Mouse (Mus musculus) limb, embryonic 14.5 days (tissue): ENCODE data around the gene Bap1. TPM values are rescaled to one million over a fixed set of nuclear protein-coding genes. Genes with fewer than 3 reads are reported as not detected.

Source experiments
- ATAC-seq: fragments of 200-750 bp; cut with Nextera tagmentation; 2 replicates; pipeline ENCODE4 v1.8.0; 2017; ENCODE audit warnings: low read depth, moderate number of reproducible peaks, moderate TSS enrichment; ENCODE audit not compliant: low FRiP score
- DNase-seq: peaks from one replicate; pipeline ENCODE4 v3.0.0-alpha.2; 2015; ENCODE audit warnings: low spot score
- H3K27ac ChIP-seq: fragments of 300-500 bp; sonication (generic); replicated peaks from 2 replicates; pipeline ENCODE4 v1.5.1; 2014; ENCODE audit warnings: low read depth, mild to moderate bottlenecking, low read length, moderate library complexity, mixed read lengths
- H3K27me3 ChIP-seq: fragments of 300-500 bp; sonication (generic); 2 replicates; pipeline ENCODE4 v1.6.1; 2014; ENCODE audit warnings: low read length, mixed read lengths; ENCODE audit not compliant: control insufficient read depth, insufficient read depth
- H3K36me3 ChIP-seq: fragments of 300-500 bp; sonication (generic); 2 replicates; pipeline ENCODE4 v1.6.1; 2014; ENCODE audit warnings: mild to moderate bottlenecking, low read length, moderate library complexity, mixed read lengths; ENCODE audit not compliant: control insufficient read depth, insufficient read depth
- H3K4me1 ChIP-seq: fragments of 300-500 bp; sonication (generic); 2 replicates; pipeline ENCODE4 v1.6.1; 2014; ENCODE audit warnings: antibody characterized with exemption, low read length, mixed read lengths; ENCODE audit not compliant: control insufficient read depth, insufficient read depth
- H3K4me2 ChIP-seq: fragments of 300-500 bp; sonication (generic); replicated peaks from 2 replicates; pipeline ENCODE4 v1.6.1; 2014; ENCODE audit warnings: low read depth, mild to moderate bottlenecking, low read length, moderate library complexity; ENCODE audit not compliant: severe bottlenecking
- H3K4me3 ChIP-seq: fragments of 300-500 bp; sonication (generic); replicated peaks from 2 replicates; pipeline ENCODE4 v1.5.1; 2014; ENCODE audit warnings: low read length
- H3K9ac ChIP-seq: fragments of 300-500 bp; sonication (generic); 2 replicates; pipeline ENCODE4 v1.6.1; 2014; ENCODE audit warnings: mild to moderate bottlenecking, low read depth, low read length, moderate library complexity; ENCODE audit not compliant: severe bottlenecking
- H3K9me3 ChIP-seq: fragments of 300-500 bp; sonication (generic); 2 replicates; pipeline ENCODE4 v1.6.1; 2016; ENCODE audit warnings: low read length; ENCODE audit not compliant: control insufficient read depth
- POLR2A ChIP-seq: fragments of 200-500 bp; IDR thresholded peaks from 2 replicates; pipeline ENCODE4 v1.8.0; 2012; ENCODE audit warnings: inconsistent platforms, mild to moderate bottlenecking, moderate library complexity, borderline replicate concordance; ENCODE audit not compliant: insufficient read depth, insufficient read length; ENCODE audit errors: extremely low read depth
- WGBS: fragments of 180-500 bp; shearing (Covaris S2); extraction: QIAGEN DNeasy Blood & Tissue Kit; methylation state at CpG from one replicate; pipeline ENCODE4 v1.1.7; 2014; 5-methylcytosine and 5-hydroxymethylcytosine counted together
- polyA plus RNA-seq, 2 experiments: library from polyadenylated mRNA; depleted of rRNA in 1 of 2; stranded (reverse) in 1 of 2; unstranded in 1 of 2; fragments of >200 nt; fragmentation: Nextera tagmentation in 1 of 2; extraction: Ambion mirVana in 1 of 2; gene quantifications; 2 replicates each; pipeline versions ENCODE4 v1.2.1 to v1.2.3; 2012 to 2014

Gene Bap1
- 90.1 and 108 TPM in 2 replicates for polyA plus RNA-seq (2012; rRNA removed)
- 71.7 and 76.4 TPM in 2 replicates for polyA plus RNA-seq (2014; fragmentation: Nextera tagmentation; extraction: Ambion mirVana)

DNA sequence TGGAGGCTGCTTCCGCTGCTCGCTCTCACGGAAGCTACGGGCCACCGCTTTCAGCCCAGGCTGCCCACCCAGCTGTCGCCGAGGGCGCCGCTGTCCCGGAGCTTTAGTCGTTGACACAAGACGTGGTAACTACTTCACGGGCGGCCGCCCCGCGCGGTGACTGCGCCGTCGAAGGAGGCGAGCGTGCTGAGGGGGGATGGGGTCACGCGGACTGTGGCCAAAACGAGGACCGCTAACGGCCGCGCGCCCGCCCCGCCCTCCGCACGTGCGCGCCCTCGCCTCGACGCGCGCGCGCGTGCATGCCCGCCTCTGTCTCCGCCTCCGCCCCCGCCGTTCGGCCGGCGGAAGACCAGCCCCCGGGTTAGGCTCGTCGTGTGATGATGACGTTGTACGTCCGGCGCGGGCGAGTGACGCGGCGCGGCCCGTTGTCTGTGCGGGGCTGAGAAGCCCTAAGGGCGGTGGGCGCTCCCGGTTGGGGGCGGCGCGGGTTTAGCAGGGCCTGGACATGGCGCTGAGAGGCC, at the start of gene Bap1, which contains the start of gene Phf7:
Gene Bap1 (plus strand): TSS at position 367 of the 521 bp plus-strand sequence.
Gene Phf7 (minus strand): TSS at position 234 of the 521 bp plus-strand sequence.
- no peaks in the 10 kb centered on the region for H3K27me3 ChIP-seq
- WGBS: under 1% methylated on average over 48 of the region's 75 CpGs
- peak within 1 kb of the TSS; percentile 76 for H3K4me2 ChIP-seq
- H3K36me3 ChIP-seq: peaks cover 34% of the 10 kb centered on the region
- no peaks in the 10 kb centered on the region for H3K9me3 ChIP-seq
- H3K4me1 ChIP-seq: peaks cover 5% of the 10 kb centered on the region
- ATAC-seq (peak; percentile 91), DNase-seq (peak; percentile 95)
- H3K4me3 ChIP-seq: peak within 1 kb of the TSS; percentile 97
- H3K9ac ChIP-seq: peak within 1 kb of the TSS; percentile 99
- TF ChIP-seq POLR2A: peak; percentile 59; the same call in 1 of the 2 replicates
- peak within 1 kb of the TSS; percentile 93 for H3K27ac ChIP-seq

DNA sequence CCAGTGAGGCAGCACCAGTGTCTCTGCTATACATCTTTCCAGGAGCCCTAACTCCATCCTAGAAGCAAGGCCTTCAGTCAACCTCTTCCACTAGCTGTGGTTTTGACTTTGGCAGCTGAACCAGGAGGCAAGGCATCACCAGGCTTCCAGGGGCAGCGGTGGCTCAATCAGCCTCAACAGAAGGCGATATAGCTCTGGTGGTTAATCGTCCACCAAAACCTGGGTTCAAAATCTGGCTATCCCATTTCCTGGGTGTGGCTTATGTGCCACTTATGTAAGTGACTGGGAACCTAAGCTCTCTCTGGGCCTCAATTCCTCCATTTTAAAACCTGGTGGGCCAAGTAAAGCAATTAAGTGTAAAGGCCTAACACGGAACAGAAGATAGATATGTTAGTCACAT, 46.4 kb upstream of the Bap1 start:
- no peaks in the 10 kb centered on the region for H3K9me3 ChIP-seq
- 64% methylated on average over 4 of the region's 4 CpGs for WGBS
- peak overlapping the region; percentile 64 for H3K4me2 ChIP-seq
- peak overlapping the region; percentile 96 for H3K9ac ChIP-seq
- no peak for TF ChIP-seq POLR2A
- no peak for ATAC-seq
- peak overlapping the region; percentile 86 for H3K4me3 ChIP-seq
- no peak for DNase-seq
- no peaks in the 10 kb centered on the region for H3K27me3 ChIP-seq
- H3K27ac ChIP-seq: peak overlapping the region; percentile 90; the same call in 1 of the 2 replicates
- H3K36me3 ChIP-seq: peaks cover 51% of the 10 kb centered on the region
- peaks cover 11% of the 10 kb centered on the region for H3K4me1 ChIP-seq

DNA sequence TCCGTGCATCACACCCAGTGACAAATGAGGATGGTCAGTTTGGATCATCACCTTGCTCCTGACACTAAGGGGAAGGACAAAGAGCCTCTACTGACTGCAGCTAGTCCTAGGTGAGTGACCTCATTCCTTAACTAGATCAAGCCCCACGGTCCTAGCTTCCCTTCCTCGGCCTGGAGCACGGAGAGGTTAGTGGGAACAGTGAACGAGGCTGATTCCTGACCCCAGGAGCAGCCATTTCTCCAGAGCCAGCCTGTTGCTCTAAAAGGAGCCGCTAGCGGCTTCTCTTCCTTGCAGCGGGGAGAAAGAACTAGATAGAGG, 46.0 kb upstream of the Bap1 start:
- Histone ChIP-seq H3K9me3 (no peaks in the 10 kb centered on the region), H3K36me3 (peaks cover 48% of the 10 kb centered on the region), H3K27ac (peak overlapping the region; percentile 90), H3K27me3 (no peaks in the 10 kb centered on the region), H3K4me2 (peak overlapping the region; percentile 64), H3K4me3 (peak overlapping the region; percentile 86), H3K4me1 (peaks cover 11% of the 10 kb centered on the region), H3K9ac (peak overlapping the region; percentile 96)
- TF ChIP-seq POLR2A: no peak
- 12% methylated on average over 8 of the region's 8 CpGs for WGBS
- ATAC-seq (no peak), DNase-seq (no peak)

DNA sequence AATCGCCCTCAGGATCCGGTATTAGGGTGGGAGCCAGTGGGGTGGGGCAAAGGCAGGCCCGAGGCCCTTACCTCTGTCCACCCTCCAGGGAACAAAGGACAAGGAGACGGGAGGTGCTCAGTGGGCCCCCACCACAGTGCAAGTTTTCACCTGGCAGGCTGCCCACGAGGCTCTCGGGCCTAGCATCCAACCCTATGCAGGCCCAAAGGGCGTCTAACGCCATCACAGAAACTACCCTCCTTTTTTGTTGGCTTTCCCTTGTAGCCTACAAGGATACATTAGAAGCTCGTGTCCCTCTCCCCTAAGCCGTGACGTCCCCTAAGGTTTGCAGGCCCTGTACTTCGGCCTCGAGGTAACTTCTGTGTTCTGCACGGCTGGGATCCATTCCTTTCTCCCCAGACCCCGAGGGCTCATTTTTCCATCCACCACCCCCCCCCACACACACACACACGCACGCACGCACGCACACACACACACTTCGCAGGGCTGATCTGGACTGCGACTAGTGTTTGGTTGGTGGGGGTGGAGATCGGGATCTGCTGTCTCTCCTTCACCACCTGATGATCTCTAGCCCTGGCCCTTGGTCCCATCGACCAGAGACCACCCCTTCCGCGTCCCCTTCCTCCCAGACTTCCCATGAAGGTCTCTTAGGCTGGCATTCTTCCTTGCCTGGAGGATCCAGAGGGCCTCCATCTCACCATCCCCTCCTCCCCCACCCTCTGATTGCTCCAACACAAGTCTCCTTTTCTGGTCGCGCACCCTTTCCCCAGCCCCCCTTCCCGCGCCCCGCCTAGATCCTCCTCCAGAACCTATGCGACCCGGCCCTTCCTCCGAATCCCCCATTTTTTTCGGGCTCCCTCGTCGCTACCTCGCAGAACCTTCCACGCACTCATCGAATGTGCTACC, 45.4 kb upstream of the Bap1 start:
- Histone ChIP-seq H3K4me2 (peak overlapping the region; percentile 64), H3K27ac (peak overlapping the region; percentile 90), H3K27me3 (no peaks in the 10 kb centered on the region), H3K9me3 (no peaks in the 10 kb centered on the region), H3K4me3 (peak overlapping the region; percentile 86), H3K4me1 (peaks cover 11% of the 10 kb centered on the region), H3K36me3 (peaks cover 42% of the 10 kb centered on the region), H3K9ac (peak overlapping the region; percentile 96)
- DNase-seq: peak; percentile 53
- ATAC-seq: peak; percentile 62
- 2% methylated on average over 36 of the region's 39 CpGs for WGBS
- 0 out of 2 replicates have a peak, but pooled peaks have one; percentile 13 for TF ChIP-seq POLR2A

DNA sequence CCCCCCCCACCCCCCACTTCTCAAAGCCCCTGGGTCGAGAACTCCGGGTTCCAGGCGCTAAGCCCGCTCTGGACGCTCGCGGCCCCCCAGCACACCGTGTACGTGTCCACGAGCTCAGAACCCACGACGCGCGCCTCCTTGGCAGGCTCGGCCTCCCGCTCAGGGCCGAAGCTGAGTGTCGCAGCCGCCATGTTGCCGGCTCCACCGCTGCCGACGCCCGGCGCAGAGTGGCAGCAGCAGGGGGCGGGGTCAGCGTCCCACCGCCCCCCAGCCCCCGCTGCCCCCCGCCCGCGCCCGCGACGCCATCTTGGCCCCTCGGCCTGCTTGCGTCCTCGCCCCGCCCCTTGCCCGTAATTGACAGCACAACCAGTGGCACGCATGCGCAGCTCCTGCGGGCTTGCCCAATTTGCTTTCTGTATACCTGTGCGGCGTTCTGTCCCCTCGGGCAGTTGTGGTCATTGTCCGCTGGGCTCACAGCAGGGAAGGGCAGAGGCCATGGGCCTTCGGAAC, 44.7 kb upstream of the Bap1 start:
- Histone ChIP-seq H3K27me3 (no peaks in the 10 kb centered on the region), H3K36me3 (peaks cover 35% of the 10 kb centered on the region), H3K4me2 (peak overlapping the region; percentile 64), H3K9ac (peak overlapping the region; percentile 96), H3K9me3 (no peaks in the 10 kb centered on the region), H3K27ac (peak overlapping the region; percentile 90), H3K4me1 (peaks cover 11% of the 10 kb centered on the region), H3K4me3 (peak overlapping the region; percentile 86)
- WGBS: 0% methylated on average over 40 of the region's 48 CpGs
- peak; percentile 95 for DNase-seq
- peak; percentile 64 for ATAC-seq
- peak; percentile 92; the same call in 1 of the 2 replicates for TF ChIP-seq POLR2A
